Mouse (Mus musculus): Measurements from ENCODE around the gene Qsox2.

Qsox2 gene

DNA sequence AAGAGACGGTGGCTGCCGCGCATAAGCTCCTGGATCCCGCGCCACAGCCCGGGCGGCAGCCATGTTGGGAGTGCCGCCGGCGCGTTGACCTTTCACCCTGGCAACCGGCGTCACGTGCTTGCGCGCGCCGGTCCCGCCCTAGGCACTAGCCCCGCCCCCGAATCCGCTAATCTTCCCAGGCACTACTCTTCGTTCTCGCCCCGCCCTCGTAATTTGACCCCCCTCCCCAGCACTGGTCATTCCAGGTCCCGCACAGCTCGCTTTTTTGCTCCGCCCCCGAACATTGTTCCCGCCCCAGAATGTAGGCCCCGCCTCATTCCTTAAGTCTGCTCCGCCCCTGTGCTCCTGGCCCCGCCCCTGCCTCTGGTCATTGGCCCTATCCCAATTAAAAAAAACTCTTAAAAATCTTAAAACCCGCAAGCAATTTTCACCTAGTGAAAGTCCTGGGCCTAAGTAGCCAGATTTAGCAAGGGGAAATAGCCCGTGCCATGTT, at the start of gene Qsox2:
Gene Qsox2, minus strand, starts transcription at position 236 of the 493 bp plus-strand sequence.
- DNase-seq (ENCODE audit: low read depth, low spot score), result peak; percentile 89

DNA sequence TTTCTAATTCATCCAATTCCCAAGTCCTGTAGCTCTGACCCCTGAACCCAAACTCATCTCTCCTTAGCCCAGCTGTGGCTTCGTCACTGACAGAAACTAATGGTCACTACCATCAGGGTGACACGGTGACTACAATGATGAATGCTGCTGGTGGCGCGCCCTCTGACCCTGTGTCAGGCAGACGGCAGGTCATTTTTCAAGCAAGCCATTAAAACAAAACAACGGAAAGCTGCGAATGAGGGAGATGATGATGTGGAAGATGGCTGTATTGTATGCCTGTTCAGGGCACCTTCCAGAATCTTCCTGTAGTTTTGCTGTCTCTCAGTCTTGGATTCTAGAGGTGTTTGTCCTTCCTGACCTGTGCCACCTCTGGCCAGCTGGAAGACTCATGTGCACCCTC, 49.1 kb upstream of the Qsox2 start:
- no peak for DNase-seq (ENCODE audit: low read depth, low spot score)

DNA sequence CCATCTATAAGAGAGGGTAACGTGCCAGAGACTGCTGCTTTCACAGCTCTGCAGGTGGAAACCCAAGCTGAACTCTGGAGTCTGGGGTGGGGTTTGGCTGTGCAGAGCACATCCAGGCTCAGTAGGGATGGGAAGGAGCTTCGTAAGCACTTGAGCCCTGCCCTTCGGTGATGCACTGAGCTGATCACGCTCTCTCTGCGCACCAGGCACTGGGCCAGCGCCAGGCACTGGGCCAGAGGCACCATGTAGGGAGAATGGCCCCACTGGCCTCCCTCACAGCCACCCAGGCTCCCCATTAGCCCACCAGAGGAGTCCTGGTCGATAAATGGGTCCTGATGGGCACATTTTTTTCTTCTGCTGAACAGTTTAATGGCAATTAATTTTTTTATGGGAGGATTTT, 48.5 kb upstream of the Qsox2 start:
- DNase-seq (ENCODE audit: low read depth, low spot score), result peak; percentile 25

DNA sequence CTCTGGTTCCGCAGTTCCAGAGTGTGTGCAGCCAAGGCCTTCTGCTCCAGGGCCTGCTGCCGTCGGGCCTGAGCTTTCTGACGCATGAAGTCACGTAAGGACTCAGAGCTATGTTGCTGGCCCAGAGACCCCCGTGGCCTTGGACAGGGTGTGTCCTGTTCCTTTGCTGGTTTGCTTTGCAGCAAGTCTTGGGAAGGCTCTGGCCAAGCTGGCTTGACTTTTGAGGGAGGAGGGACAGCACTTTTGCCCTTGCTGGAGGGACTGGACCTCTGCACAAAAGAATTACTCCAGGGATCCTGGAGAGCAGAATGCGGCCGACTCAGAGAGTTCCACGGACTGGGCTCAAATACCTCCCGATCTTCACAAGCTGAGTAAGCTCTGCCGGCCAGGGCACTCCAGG, 43.3 kb upstream of the Qsox2 start:
- peak; percentile 22 for DNase-seq (ENCODE audit: low read depth, low spot score)

DNA sequence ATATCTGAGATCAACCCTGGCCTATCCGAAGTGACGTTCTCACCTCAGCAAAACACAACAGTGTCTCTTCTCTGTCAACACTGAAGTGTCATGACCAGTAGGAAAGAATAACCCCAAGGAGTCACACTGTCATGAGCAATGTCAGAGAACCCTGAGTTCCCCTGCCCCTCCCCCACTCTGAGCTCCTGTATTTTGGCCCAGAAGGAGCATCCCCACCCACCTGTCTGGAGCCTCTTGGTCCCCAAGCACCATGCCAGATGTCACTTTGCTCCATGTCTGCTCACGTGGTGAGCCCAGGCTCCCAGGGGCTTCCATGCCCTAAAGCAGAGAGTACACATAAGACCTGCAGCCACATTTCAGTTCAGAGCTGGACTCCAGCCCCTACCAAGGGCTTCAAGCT, 42.4 kb upstream of the Qsox2 start:
- DNase-seq (ENCODE audit: low read depth, low spot score), result no peak

DNA sequence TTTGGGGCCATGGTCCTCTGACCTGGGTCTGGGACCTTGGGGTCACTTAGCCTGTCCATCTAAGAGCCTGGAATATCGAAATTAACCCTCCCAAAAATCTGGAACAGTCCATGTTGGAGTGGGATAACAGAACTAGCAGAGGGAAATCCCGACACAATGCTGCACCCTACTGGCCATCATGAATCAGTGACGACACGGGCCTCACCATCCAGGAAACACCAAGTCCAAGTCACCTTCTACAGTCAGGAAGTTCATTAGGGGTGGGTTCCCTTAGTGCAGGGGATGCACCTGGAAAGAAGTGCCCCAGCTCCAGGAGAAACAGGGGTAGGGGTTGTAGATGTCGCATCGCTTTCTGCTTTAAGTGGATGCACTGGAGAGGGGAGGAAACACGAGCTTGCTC, 36.3 kb upstream of the Qsox2 start:
- DNase-seq (ENCODE audit: low read depth, low spot score), result peak; percentile 21

DNA sequence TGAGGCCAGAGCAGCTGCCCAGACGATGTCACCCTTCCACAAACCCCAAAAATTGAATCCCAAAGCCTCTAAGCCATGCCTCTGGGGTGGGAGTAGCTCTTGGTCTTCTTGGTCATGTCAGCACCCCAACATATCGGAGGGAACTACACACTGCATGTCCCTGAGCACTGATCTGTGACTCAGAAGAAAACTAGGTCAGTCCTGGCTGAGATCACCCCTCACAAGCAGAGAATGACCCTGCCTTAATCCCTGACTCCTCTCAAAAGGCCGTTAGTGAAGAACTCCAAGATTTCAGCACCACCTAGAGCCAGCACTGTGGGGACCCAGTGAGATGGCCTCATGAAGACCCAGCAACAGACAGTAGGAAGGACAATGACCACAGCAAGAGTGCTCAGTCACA, 30.9 kb upstream of the Qsox2 start:
- DNase-seq (ENCODE audit: low read depth, low spot score), result peak; percentile 7

DNA sequence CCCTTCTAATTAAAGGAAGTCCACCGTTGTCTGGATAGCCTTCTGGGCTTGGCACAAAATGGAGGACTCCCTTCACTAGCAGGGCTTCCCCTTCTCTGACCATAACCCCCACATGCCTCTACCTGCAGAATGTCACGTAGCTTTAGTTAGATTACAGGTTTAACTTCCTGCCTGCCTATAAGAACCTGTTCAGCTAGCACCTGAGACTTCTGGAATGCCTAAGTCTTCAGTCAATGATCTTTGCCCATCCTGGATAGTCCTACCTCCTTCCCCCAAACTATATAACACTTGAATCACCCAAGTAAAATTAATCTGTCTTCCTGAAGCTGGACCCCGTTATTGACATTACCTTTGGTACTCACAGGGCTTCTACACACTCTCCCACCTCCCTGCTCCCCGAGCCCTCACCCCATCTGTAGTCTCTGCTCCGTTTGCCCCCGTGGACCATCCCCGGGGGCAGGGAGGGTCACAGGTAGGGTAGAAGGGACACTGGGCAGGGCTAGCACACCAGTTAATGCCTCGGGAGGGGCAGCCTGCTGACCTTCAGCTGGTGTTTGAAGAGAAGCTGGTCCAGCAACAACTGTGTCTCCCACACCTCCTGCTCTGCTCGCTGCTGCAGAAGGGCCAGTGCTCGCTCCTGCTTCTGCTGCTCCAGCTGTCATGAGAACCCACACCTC, 28.9 kb upstream of the Qsox2 start:
- no peak for DNase-seq (ENCODE audit: low read depth, low spot score)

DNA sequence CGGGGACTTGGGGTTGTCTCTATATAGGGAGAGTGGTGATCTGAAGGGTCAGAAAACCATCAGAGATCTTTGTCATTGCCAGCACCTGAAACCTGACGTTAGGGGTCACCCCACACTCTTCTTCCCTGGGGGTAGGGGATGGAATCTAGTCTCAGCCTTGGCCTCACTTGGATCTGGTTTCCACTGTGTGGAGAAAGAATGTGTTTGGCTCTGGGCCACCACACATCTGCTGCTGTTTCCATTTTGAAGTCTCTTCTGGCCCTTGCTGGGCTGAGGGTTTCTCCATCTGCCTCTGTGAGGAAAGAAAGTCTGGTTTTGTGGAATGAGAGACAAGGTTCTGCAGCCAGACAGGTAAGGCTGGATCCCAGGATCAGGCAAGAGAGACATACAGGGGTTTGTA, 27.8 kb upstream of the Qsox2 start:
- DNase-seq (ENCODE audit: low read depth, low spot score), result no peak

DNA sequence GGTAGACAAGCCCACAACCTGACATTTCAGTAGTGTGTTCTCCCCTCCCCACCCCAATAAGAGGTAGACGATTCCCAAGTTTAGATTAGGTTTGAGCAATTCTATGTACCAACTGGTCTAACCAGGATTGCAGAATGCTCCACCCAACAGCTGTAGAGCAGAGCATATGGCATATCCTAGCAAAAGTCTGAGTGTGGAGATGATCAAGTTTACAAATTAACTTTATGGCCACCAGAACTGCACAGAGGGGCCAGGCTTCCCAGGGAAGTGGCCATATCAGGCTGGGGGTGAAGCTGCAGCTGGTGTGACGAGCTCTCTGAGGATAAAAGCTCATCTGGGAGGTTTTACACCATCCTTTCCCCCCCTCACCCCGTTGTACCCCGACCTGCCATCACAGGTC, 27.3 kb upstream of the Qsox2 start:
- DNase-seq (ENCODE audit: low read depth, low spot score), result no peak

DNA sequence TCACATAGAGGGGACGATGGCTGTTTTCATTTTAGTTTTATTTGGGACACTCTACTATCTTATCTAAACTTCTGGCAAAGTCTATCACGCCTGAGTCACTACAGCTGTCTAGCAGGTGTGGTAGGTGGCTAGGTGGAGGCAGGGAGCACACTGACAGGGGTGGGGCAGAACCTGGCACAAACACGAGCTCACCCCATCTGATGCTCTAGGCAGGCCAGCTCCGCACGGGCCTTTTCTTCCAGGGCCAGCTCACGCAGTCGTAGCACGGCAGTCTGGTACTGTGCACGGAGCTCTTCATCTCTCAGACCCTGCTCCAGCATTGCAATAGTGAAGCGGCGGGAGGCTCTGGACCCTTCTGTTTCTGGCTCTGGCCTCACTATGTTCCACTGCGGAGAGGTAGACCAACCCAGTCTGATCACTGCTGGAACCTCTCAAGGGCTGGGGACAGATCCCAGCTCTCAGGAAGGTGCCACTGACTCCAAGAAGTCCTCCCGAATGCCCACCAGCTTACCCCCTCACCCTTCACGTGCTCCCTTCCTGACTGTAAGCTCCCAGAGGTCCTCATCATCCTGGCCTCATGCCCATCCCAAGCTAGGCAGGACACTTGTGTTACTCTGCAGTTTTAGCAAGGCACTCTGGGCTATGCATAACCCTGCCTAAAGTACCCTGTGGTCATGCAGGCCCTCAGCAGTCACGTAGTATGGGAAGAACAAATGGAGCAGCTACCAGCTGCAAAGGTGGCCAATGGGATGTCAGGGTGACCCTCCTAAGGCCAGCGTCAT, 20.2 kb upstream of the Qsox2 start:
- no peak for DNase-seq (ENCODE audit: low read depth, low spot score)

DNA sequence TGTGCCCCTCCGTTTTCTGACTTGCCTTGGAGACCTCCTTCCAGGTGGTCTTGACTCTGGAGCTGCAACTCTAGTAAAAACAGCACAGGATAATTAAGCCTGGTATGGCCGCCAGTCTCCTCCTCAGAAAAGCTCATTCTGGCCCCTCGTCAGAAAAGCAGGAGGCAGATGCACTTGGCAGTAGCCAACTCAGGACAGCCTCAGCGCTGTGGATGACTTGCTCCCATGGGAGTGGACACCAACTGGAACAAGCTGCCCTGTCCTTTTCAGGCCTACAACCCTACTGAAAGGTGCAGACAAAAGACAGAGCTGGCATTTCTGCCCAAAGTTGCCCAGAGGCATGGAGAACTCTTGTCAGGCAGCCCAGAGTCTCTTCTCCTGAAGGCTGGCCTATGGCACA, 17.5 kb upstream of the Qsox2 start:
- no peak for DNase-seq (ENCODE audit: low read depth, low spot score)

DNA sequence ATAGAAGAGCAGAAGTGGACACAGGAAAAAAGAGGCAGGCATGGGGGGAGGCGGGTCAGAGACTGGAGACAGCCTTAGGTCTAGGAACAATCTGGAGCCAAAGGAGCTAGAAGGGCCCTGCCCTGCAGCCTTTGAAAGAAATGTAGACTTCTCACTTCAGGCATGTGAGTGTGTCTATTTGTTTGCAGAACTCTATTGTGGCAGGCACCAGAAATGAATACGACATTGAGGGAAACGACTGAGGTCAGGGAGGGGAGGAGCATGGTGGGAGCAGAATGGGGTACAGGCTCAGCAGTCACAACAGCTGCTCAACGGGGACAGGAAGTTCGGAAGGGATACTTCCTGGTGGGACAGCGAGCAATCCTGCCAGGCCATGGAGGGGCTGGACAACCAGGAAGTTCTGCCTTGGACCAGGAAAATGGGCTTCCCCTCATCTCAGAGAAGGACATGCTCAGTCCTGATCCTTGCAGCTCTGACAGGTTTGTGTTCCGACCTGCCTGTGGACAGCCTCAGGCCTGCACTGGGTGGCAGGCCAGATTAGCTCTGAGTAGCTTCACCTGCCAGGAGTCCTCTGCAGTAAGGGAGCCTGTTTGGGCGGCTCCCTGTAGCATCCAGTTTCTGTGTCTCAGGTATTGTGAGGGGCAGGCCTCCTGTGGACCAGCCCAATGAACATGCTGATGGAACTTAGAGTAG, 15.3 kb upstream of the Qsox2 start:
- DNase-seq (ENCODE audit: low read depth, low spot score), result no peak

DNA sequence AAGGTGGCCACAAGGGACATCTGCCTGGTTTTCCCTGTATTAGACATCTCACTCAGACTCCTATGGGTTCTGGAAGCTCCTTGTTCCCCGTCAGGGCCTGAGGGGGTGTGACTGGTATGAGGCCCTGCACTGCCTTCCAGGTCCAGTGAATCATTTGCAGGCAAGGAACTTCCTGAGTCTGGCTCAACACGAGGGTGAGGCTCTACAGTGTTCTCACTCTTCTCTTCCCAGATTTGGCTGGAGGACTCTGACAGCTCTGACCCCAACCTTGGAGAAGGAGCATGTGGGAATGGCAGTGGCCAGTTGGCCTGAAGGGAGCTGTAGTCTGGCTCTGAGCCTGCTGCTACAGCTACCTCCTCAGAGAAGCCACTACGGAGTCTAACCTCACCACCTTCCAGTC, 10.2 kb upstream of the Qsox2 start:
- no peak for DNase-seq (ENCODE audit: low read depth, low spot score)

DNA sequence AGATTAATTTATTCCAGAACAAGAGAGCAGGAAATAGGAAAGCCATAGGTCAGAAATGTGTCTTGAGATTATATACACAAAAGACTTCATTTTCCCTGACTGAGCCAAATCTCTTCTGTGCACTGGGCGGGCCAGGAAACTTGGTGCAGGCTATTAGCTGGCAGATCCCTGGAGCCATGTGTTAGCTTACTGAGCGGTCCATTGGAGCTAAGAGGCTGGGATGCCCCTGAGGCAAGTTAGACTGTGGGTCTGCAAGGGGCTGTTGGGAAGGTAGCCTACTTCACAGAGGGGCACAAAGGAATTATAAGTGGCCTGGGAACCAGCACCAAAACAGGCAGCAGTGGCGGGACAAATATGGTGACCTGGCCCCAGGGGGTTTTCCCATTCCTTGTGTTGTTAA, 3.5 kb upstream of the Qsox2 start:
- no peak for DNase-seq (ENCODE audit: low read depth, low spot score)

DNA sequence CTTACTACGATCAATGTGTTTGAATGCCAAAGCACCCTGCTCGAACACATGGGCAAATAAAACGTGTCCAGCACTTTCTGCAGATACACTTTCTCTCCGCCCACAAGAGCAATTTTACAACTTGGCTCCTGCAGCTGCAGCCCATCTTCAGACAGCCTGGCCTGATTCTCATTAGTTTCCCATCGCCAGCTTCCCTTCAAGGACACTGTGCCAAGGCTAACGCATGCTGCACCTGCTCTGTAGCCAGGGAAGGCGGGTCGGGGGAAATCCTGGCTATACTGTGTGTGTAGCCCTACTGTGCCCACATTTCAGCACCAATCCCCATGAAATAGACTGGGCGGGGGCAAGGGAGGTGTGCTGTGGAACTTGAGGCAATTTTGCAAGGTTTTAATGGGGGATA, 3.0 kb upstream of the Qsox2 start:
- DNase-seq (ENCODE audit: low read depth, low spot score), result no peak

DNA sequence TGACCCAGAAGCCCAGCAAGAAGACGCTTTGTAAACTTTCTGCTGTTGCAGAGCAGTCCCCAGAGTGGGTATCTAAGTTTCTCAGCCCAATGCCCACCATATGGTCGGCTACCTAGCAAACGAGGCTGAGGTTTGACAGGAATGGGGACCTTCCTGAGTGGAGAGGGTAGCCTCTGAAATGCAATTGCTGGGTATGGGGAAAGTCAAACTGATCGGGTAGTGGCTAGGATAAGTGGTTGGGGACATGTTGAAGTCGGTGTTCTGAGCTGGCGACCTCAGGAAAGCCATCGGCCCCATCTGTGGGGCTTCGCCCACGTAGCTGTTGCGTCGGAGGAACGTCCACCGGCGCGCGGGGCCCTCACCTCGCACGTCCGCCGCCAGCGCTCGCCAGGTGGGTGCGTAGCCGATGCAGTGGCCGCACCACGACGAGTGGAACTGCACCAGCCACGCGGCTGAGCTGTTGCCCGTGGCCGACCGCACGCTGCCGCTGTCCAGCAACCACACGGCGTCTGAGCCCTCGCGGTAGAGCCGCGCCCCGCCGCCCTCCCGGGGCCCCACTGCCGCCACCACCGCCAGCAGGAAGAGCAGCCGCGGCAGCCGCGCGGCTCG, 540 bp downstream of the Qsox2 start:
- no peak for DNase-seq (ENCODE audit: low read depth, low spot score)

DNA sequence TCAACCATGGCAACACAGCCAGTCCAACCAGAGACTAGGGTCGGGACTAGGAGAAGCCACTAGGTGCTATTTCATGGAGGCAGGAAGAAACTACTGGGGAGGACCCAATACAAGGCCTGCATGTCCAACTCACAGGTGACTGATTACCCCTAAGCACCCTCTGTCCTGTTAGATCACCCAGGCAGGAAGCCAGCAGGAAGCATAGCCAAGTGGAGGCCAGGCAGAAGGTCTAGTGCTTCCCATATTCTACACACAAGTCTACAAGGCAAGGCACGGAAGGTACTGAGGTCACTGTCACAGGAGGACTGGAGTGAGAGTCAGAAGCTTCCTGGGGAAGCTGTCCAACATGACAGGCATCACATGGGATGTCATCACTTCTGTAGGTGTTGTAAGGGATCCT, 2.6 kb downstream of the Qsox2 start:
- no peak for DNase-seq (ENCODE audit: low read depth, low spot score)

DNA sequence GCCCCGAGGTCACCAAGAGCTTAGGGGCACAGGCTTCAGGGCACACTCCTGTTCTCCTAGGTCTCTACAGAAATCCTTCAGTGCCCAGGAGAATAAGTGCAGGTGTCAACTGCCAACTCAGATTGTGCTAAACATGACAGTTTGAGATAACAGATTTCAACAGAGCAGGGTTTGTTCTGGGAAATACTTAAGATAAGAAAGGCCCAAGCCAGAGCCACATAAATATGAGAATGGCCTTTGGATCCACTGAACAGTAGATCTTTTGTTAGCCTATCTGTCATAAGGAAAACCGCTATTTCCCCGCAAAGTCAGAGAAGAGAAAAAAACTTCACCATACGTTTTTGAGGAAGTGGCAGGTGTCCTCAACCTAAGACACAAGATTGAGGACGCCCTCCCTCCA, 3.1 kb downstream of the Qsox2 start:
- DNase-seq (ENCODE audit: low read depth, low spot score), result no peak

DNA sequence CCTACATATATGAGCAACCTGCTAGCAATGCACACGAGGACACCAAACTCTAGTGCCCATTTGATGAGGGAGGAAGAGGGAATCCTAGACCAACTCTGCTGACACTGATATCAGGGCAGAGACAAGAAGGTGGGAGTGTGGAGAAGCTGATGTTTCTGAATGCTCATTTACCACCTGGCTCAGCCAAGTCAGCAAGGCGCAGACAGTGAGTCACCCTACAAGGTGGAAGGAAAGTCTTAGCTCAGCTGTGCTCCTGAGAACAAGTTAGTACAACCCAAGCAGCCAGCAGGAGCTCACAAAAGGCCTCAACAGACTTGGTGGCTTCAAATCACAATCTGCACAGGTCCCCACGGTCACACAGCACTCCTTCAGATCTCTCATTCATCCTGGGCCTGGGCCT, 6.0 kb downstream of the Qsox2 start:
- DNase-seq (ENCODE audit: low read depth, low spot score), result no peak

DNA sequence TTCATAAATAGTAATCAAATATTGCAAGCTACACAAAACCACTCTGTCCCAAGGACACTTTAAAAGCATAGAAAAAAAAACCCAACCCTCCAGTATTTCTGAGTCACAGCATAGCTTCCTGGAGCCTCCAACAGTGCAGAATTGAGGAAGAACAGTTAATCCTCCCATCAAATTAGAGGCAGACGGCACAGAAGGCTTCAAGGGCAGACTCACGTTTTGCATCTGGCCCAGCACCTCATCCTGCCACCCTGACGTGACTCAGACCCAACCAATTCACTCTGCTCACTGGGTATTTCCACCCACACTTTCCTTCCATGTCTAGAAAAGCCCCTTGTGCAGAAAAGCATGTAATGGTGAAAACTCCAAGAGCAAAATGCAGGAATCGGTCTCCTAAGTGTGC, 7.1 kb downstream of the Qsox2 start:
- no peak for DNase-seq (ENCODE audit: low read depth, low spot score)

DNA sequence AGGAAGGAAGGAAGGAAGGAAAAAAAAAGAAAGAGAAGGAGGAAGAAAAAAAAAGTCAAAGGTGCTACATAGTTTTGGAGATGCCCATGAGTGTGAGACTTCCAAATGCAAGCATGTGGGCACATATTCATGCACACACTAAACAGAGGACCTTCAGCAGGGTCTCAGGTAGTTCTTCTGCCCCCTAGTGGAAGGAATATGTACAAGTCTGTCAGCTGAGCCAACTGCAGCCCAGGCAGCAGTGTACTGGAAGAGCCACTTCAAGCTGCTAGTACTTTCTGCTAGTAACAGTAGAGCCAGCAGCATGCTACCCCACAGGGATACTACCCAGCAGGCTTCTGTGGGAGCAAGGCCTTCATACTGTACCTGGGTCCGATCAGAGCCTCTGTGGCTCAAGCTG, 9.5 kb downstream of the Qsox2 start:
- DNase-seq (ENCODE audit: low read depth, low spot score), result peak; percentile 28
